Mouse (Mus musculus): Measurements from ENCODE around the gene Dnajb9.
"Not testable (repeated sequence)": the region's sequence is repeated elsewhere in the genome, so short reads cannot be mapped to it uniquely, and the experiment has no call there.

- not testable (repeated sequence) for TF ChIP-seq CTCF, EP300 (IDR thresholded peaks at IDR 0.05; ENCODE audit: low read depth)
These were observed 10.9 kb upstream of the Dnajb9 start, which contains the start of gene Pnpla8 for GRCm38 (mm10) chr12:44221070-44221469.
